Mouse (Mus musculus): ENCODE measurements at regions not wholly inside any gene's neighbourhood (a gene's known extent, or its start where the extent isn't known, plus 50 kb on each side); places are given as distances from the start of the nearest gene placed in this dataset.

- Histone ChIP-seq H3K27me3 (ENCODE audit: insufficient read depth, low read length) (peaks cover 13% of the 10 kb centered on the region), H3K4me3 (ENCODE audit: low read depth, low read length) (no peak overlapping the region), H3K36me3 (replicated peaks) (no peaks in the 10 kb centered on the region), H3K4me1 (ENCODE audit: insufficient read depth, low read depth, low read length) (no peaks in the 10 kb centered on the region), H3K9me3 (replicated peaks) (no peaks in the 10 kb centered on the region)
- DNase-seq (ENCODE audit: low spot score) (no peak), ATAC-seq (ENCODE audit: extremely low read depth, insufficient number of reproducible peaks, low FRiP score, poor library complexity, severe bottlenecking) (no peak)
- TF ChIP-seq GATA1 (IDR thresholded peaks at IDR 0.05; ENCODE audit: borderline replicate concordance, low read length) = no peak
These were observed 370.5 kb upstream of the Gm6657 start for GRCm38 (mm10) chr12:77823381-77824030.

GRCm38 (mm10) chr12:77833411-77834169 lies 360.5 kb upstream of the Gm6657 start:
- Histone ChIP-seq H3K4me3 (ENCODE audit: low read depth, low read length) (no peak overlapping the region), H3K27me3 (ENCODE audit: insufficient read depth, low read length) (no peaks in the 10 kb centered on the region), H3K36me3 (replicated peaks) (no peaks in the 10 kb centered on the region), H3K9me3 (replicated peaks) (no peaks in the 10 kb centered on the region), H3K4me1 (ENCODE audit: insufficient read depth, low read depth, low read length) (no peaks in the 10 kb centered on the region)
- TF ChIP-seq GATA1 (IDR thresholded peaks at IDR 0.05; ENCODE audit: borderline replicate concordance, low read length) = no peak
- TF ChIP-seq TAL1 (conservative IDR thresholded peaks at IDR 0.05; ENCODE audit: low read depth, low read length) = no peak
- TF ChIP-seq POLR2AphosphoS5 (IDR thresholded peaks at IDR 0.05; ENCODE audit: insufficient replicate concordance, low read depth, low read length) = no peak
- no peak for TF ChIP-seq CTCF (IDR thresholded peaks at IDR 0.05; ENCODE audit: low read depth, low read length)
- no peak for TF ChIP-seq GATA2 (IDR thresholded peaks at IDR 0.05; ENCODE audit: borderline replicate concordance, low read depth, low read length)
- ATAC-seq (ENCODE audit: extremely low read depth, insufficient number of reproducible peaks, low FRiP score, poor library complexity, severe bottlenecking) = no peak
- no peak for DNase-seq (ENCODE audit: low spot score)

GRCm38 (mm10) chr12:77834891-77835290 lies 359.2 kb upstream of the Gm6657 start:
- no peaks in the 10 kb centered on the region for H3K4me1 ChIP-seq (ENCODE audit: insufficient read depth, low read depth, low read length)
- ATAC-seq (ENCODE audit: extremely low read depth, insufficient number of reproducible peaks, low FRiP score, poor library complexity, severe bottlenecking) (no peak), DNase-seq (ENCODE audit: low spot score) (no peak)
- no peak for TF ChIP-seq GATA1 (IDR thresholded peaks at IDR 0.05; ENCODE audit: borderline replicate concordance, low read length)
- no peak for TF ChIP-seq CTCF (IDR thresholded peaks at IDR 0.05; ENCODE audit: low read depth, low read length)
- TF ChIP-seq POLR2AphosphoS5 (IDR thresholded peaks at IDR 0.05; ENCODE audit: insufficient replicate concordance, low read depth, low read length) = no peak
- TF ChIP-seq GATA2 (IDR thresholded peaks at IDR 0.05; ENCODE audit: borderline replicate concordance, low read depth, low read length) = no peak
- no peak for TF ChIP-seq TAL1 (conservative IDR thresholded peaks at IDR 0.05; ENCODE audit: low read depth, low read length)
- no peaks in the 10 kb centered on the region for H3K36me3 ChIP-seq (replicated peaks)
- H3K9me3 ChIP-seq (replicated peaks) = no peaks in the 10 kb centered on the region
- H3K27me3 ChIP-seq (ENCODE audit: insufficient read depth, low read length) = no peaks in the 10 kb centered on the region
- H3K4me3 ChIP-seq (ENCODE audit: low read depth, low read length) = no peak overlapping the region

DNA sequence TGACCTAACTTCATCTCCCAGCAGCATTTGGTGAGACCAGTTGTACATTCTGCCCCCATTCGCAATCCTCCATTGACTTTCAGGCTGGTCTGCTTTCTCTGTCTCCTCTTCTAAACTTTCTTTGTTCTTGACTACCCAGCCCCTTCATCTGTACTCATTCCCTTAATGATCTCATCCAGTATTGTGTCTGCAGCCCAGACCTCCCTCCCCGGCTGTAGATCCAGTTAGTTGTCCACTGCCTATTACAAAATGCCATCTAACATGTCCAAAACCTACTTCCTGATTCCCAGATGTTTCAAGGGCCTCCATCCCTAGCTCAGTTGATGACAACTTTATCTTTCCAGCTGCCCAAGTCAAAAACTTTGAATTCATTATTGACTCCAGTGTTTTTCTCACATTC lies 357.8 kb upstream of the Gm6657 start:
- ATAC-seq (ENCODE audit: extremely low read depth, insufficient number of reproducible peaks, low FRiP score, poor library complexity, severe bottlenecking) (no peak), DNase-seq (ENCODE audit: low spot score) (no peak)
- no peaks in the 10 kb centered on the region for H3K9me3 ChIP-seq (replicated peaks)
- H3K27me3 ChIP-seq (ENCODE audit: insufficient read depth, low read length) = no peaks in the 10 kb centered on the region
- no peak overlapping the region for H3K4me3 ChIP-seq (ENCODE audit: low read depth, low read length)
- no peak for TF ChIP-seq GATA1 (IDR thresholded peaks at IDR 0.05; ENCODE audit: borderline replicate concordance, low read length)
- no peak for TF ChIP-seq GATA2 (IDR thresholded peaks at IDR 0.05; ENCODE audit: borderline replicate concordance, low read depth, low read length)
- no peak for TF ChIP-seq POLR2AphosphoS5 (IDR thresholded peaks at IDR 0.05; ENCODE audit: insufficient replicate concordance, low read depth, low read length)
- TF ChIP-seq CTCF (IDR thresholded peaks at IDR 0.05; ENCODE audit: low read depth, low read length) = no peak
- no peak for TF ChIP-seq TAL1 (conservative IDR thresholded peaks at IDR 0.05; ENCODE audit: low read depth, low read length)
- H3K4me1 ChIP-seq (ENCODE audit: insufficient read depth, low read depth, low read length) = no peaks in the 10 kb centered on the region
- H3K36me3 ChIP-seq (replicated peaks) = no peaks in the 10 kb centered on the region

- peaks cover 7% of the 10 kb centered on the region; the same call in 1 of the 2 replicates for H3K27me3 ChIP-seq (ENCODE audit: insufficient read depth, low read length)
- no peaks in the 10 kb centered on the region for H3K9me3 ChIP-seq (replicated peaks)
- TF ChIP-seq GATA1 (IDR thresholded peaks at IDR 0.05; ENCODE audit: borderline replicate concordance, low read length) = no peak
- no peak for TF ChIP-seq GATA2 (IDR thresholded peaks at IDR 0.05; ENCODE audit: borderline replicate concordance, low read depth, low read length)
- no peak for TF ChIP-seq POLR2AphosphoS5 (IDR thresholded peaks at IDR 0.05; ENCODE audit: insufficient replicate concordance, low read depth, low read length)
- TF ChIP-seq TAL1 (conservative IDR thresholded peaks at IDR 0.05; ENCODE audit: low read depth, low read length) = no peak
- ATAC-seq (ENCODE audit: extremely low read depth, insufficient number of reproducible peaks, low FRiP score, poor library complexity, severe bottlenecking) (no peak), DNase-seq (ENCODE audit: low spot score) (no peak)
- no peaks in the 10 kb centered on the region for H3K36me3 ChIP-seq (replicated peaks)
- H3K4me3 ChIP-seq (ENCODE audit: low read depth, low read length) = no peak overlapping the region
- no peaks in the 10 kb centered on the region for H3K4me1 ChIP-seq (ENCODE audit: insufficient read depth, low read depth, low read length)
These were observed 352.1 kb upstream of the Gm6657 start for GRCm38 (mm10) chr12:77841844-77842415.
